ENCODE assay signal across 29 mouse cellular contexts in the genomic region with DNA sequence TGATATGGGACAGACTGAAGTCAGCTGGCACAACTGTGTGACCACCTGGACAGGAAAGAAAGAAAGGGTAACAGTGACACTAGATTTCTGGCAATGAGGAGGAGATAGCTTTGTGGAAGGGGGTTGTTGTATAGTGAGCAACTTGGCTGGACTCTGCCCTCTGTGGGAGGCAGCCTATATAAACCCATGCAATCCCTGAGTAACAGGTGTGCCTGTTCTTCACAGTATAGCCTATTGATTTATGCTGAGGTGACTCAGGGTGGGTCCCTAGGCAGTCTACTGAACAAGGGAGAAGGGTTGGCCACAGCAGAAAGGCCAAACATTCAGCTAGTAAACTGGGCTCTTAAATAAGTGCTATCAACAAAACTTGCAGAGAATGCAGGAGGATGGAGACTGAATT. TPM values are rescaled to one million over a fixed set of nuclear protein-coding genes. Genes with fewer than 3 reads are reported as not detected.
DNase-seq lines count a peak whose midpoint lies in the region; ATAC-seq and TF ChIP-seq lines count a peak whose summit lies in the region.
"Had no signal": no experiment of that assay in that cellular context is flagged by ENCODE, and none has a peak within 500 bp of the region (broad histone marks: within the 10 kb centered on the region; RNA-seq: fewer than 3 reads in every experiment).

No protein-coding gene starts in this region.

- peaks cover 22% of the 10 kb centered on the region for H3K4me1 ChIP-seq in liver, embryonic 13.5 days (replicated peaks)
- peaks cover 21% of the 10 kb centered on the region for H3K4me1 ChIP-seq in liver, embryonic 12.5 days
- peaks cover 6% of the 10 kb centered on the region; the same call in 1 of the 2 replicates for H3K4me1 ChIP-seq in intestine, embryonic 15.5 days (replicated peaks)
- no peaks in the 10 kb centered on the region for H3K4me1 ChIP-seq in intestine, postnatal 0 days (replicated peaks; ENCODE audit: control insufficient read depth, insufficient read depth, low read length)
- peaks cover 16% of the 10 kb centered on the region for H3K4me1 ChIP-seq in stomach, embryonic 16.5 days (ENCODE audit: control insufficient read depth, insufficient read depth, low read length)

- DNase-seq in liver, embryonic 13.5 days: no peak
- DNase-seq in thymus, postnatal 36 days: no peak
- no peak for DNase-seq in kidney, adult 11 months
- DNase-seq: adrenal gland, adult 2 months; adrenal gland, postnatal 36 days; B cell, adult 2 months; cerebellum, adult 18-20 months; cerebellum, postnatal 10 days; gastrocnemius, postnatal 10 days; heart, postnatal 14 days; kidney, adult 18-20 months; kidney, postnatal 14 days; layer of hippocampus, postnatal 36 days; left cerebral cortex, postnatal 4 days; lung, adult 18-20 months; lung, postnatal 10 days; midbrain, embryonic 14.5 days; right cerebral cortex, postnatal 25 days; spleen, adult 18-20 months; thymus, postnatal 14 days had no signal

- H3K27ac ChIP-seq in liver, embryonic 13.5 days: no peak overlapping the region
- no peak overlapping the region for H3K27ac ChIP-seq in liver, embryonic 12.5 days
- H3K27ac ChIP-seq in intestine, embryonic 15.5 days: peak overlapping the region; percentile 54; the same call in 1 of the 2 replicates
- peak overlapping the region; percentile 35; the same call in 1 of the 2 replicates for H3K27ac ChIP-seq in intestine, postnatal 0 days (ENCODE audit: low read depth, low read length)
- H3K27ac ChIP-seq in stomach, embryonic 16.5 days (ENCODE audit: low read length): no peak overlapping the region
- H3K27ac ChIP-seq: embryonic facial prominence, embryonic 13.5 days; forebrain, embryonic 10.5 days; macrophage had no signal

- 0 out of 2 replicates have a peak, but pooled peaks cover 2% of the 10 kb centered on the region for H3K36me3 ChIP-seq in liver, embryonic 13.5 days
- H3K36me3 ChIP-seq in liver, embryonic 12.5 days: no peaks in the 10 kb centered on the region
- no peaks in the 10 kb centered on the region for H3K36me3 ChIP-seq in intestine, embryonic 15.5 days
- H3K36me3 ChIP-seq in intestine, postnatal 0 days (ENCODE audit: control insufficient read depth, insufficient read depth): no peaks in the 10 kb centered on the region
- H3K36me3 ChIP-seq in stomach, embryonic 16.5 days (ENCODE audit: control insufficient read depth, insufficient read depth, low read length): no peaks in the 10 kb centered on the region
- H3K36me3 ChIP-seq: embryonic facial prominence, embryonic 13.5 days had no signal

- H3K9ac ChIP-seq in liver, embryonic 13.5 days: no peak overlapping the region
- no peak overlapping the region for H3K9ac ChIP-seq in liver, embryonic 12.5 days
- H3K9ac ChIP-seq in intestine, embryonic 15.5 days: no peak overlapping the region
- no peak overlapping the region; the same call in 1 of the 2 replicates for H3K9ac ChIP-seq in intestine, postnatal 0 days (ENCODE audit: low read depth, low read length)
- H3K9ac ChIP-seq in stomach, embryonic 16.5 days (ENCODE audit: low read length): no peak overlapping the region
- H3K9ac ChIP-seq: embryonic facial prominence, embryonic 13.5 days had no signal

- ATAC-seq in liver, embryonic 13.5 days (ENCODE audit: low read depth): peak; percentile 31; the same call in 1 of the 2 replicates
- no peak for ATAC-seq in liver, embryonic 12.5 days
- ATAC-seq in intestine, embryonic 15.5 days: peak; percentile 97
- peak; percentile 97 for ATAC-seq in intestine, postnatal 0 days
- ATAC-seq in stomach, embryonic 16.5 days (ENCODE audit: insufficient read depth, low FRiP score): peak; percentile 87
- ATAC-seq: forebrain, embryonic 16.5 days; hindbrain, embryonic 16.5 days had no signal

- TF ChIP-seq CTCF in intestine, postnatal 0 days (IDR thresholded peaks at IDR 0.05; ENCODE audit: low read depth): 0 out of 2 replicates have a peak, but pooled peaks have one; percentile 14

- no peaks in the 10 kb centered on the region for H3K9me3 ChIP-seq in liver, embryonic 13.5 days (replicated peaks)
- no peaks in the 10 kb centered on the region for H3K9me3 ChIP-seq in liver, embryonic 12.5 days (replicated peaks)
- H3K9me3 ChIP-seq in intestine, embryonic 15.5 days: no peaks in the 10 kb centered on the region
- H3K9me3 ChIP-seq in intestine, postnatal 0 days (ENCODE audit: control insufficient read depth): no peaks in the 10 kb centered on the region
- H3K9me3 ChIP-seq in stomach, embryonic 16.5 days (replicated peaks; ENCODE audit: control insufficient read depth, low read length): no peaks in the 10 kb centered on the region
- H3K9me3 ChIP-seq: embryonic facial prominence, embryonic 13.5 days; forebrain, embryonic 10.5 days had no signal

- H3K27me3 ChIP-seq in liver, embryonic 13.5 days: no peaks in the 10 kb centered on the region
- H3K27me3 ChIP-seq in liver, embryonic 12.5 days (replicated peaks): no peaks in the 10 kb centered on the region
- no peaks in the 10 kb centered on the region for H3K27me3 ChIP-seq in intestine, embryonic 15.5 days (replicated peaks)
- H3K27me3 ChIP-seq in intestine, postnatal 0 days (replicated peaks; ENCODE audit: control insufficient read depth, insufficient read depth, low read length): no peaks in the 10 kb centered on the region
- no peaks in the 10 kb centered on the region for H3K27me3 ChIP-seq in stomach, embryonic 16.5 days (ENCODE audit: control insufficient read depth, insufficient read depth, low read length)
- H3K27me3 ChIP-seq: embryonic facial prominence, embryonic 13.5 days had no signal

- H3K4me3 ChIP-seq in liver, embryonic 13.5 days (replicated peaks): no peak overlapping the region
- no peak overlapping the region for H3K4me3 ChIP-seq in liver, embryonic 12.5 days
- no peak overlapping the region for H3K4me3 ChIP-seq in intestine, embryonic 15.5 days (replicated peaks)
- no peak overlapping the region for H3K4me3 ChIP-seq in intestine, postnatal 0 days (ENCODE audit: low read depth, low read length)
- H3K4me3 ChIP-seq in stomach, embryonic 16.5 days (replicated peaks; ENCODE audit: low read length): no peak overlapping the region
- H3K4me3 ChIP-seq: embryonic facial prominence, embryonic 13.5 days; forebrain, embryonic 10.5 days had no signal

- H3K4me2 ChIP-seq in liver, embryonic 13.5 days: no peak overlapping the region
- no peak overlapping the region for H3K4me2 ChIP-seq in liver, embryonic 12.5 days
- no peak overlapping the region for H3K4me2 ChIP-seq in intestine, embryonic 15.5 days (replicated peaks)
- H3K4me2 ChIP-seq in intestine, postnatal 0 days (replicated peaks; ENCODE audit: low read depth): no peak overlapping the region
- H3K4me2 ChIP-seq in stomach, embryonic 16.5 days (ENCODE audit: low read depth, low read length): no peak overlapping the region
- H3K4me2 ChIP-seq: embryonic facial prominence, embryonic 13.5 days had no signal

RNA-seq across cellular contexts. Expression of a gene that starts 9.2 kb away (rescaled TPM):
- polyA plus RNA-seq in liver, embryonic 13.5 days (2015; fragmentation: Nextera tagmentation; extraction: Ambion mirVana): 1.0 TPM in 2 replicates
- 1.5 and 2.0 TPM in 2 replicates for polyA plus RNA-seq in liver, embryonic 12.5 days (2016; fragmentation: Nextera tagmentation; extraction: Ambion mirVana)
- polyA plus RNA-seq in intestine, embryonic 15.5 days (2015; fragmentation: Nextera tagmentation; extraction: Ambion mirVana): 2.2 and 3.3 TPM in 2 replicates
- 1.8 and 2.0 TPM in 2 replicates for polyA plus RNA-seq in intestine, postnatal 0 days (2015; fragmentation: Nextera tagmentation; extraction: Ambion mirVana)
- 2.8 and 3.6 TPM in 2 replicates for polyA plus RNA-seq in stomach, embryonic 16.5 days (2015; fragmentation: Nextera tagmentation; extraction: Ambion mirVana)
- polyA plus RNA-seq: adrenal gland, adult 2 months had no signal

RNA-seq across cellular contexts. Expression of a gene that starts 27.6 kb away (rescaled TPM):
- polyA plus RNA-seq in liver, embryonic 13.5 days (2015; fragmentation: Nextera tagmentation; extraction: Ambion mirVana): 32.5 and 34.1 TPM in 2 replicates
- 41.2 and 43.8 TPM in 2 replicates for polyA plus RNA-seq in liver, embryonic 12.5 days (2016; fragmentation: Nextera tagmentation; extraction: Ambion mirVana)
- polyA plus RNA-seq in intestine, embryonic 15.5 days (2015; fragmentation: Nextera tagmentation; extraction: Ambion mirVana): 97.9 and 102 TPM in 2 replicates
- polyA plus RNA-seq in intestine, postnatal 0 days (2015; fragmentation: Nextera tagmentation; extraction: Ambion mirVana): 82.1 and 84.0 TPM in 2 replicates
- 80.7 and 80.9 TPM in 2 replicates for polyA plus RNA-seq in stomach, embryonic 16.5 days (2015; fragmentation: Nextera tagmentation; extraction: Ambion mirVana)

RNA-seq across cellular contexts. Expression of a gene that starts 46.7 kb away (rescaled TPM):
- 16.6 and 16.9 TPM in 2 replicates for polyA plus RNA-seq in liver, embryonic 13.5 days (2015; fragmentation: Nextera tagmentation; extraction: Ambion mirVana)
- 14.9 and 17.4 TPM in 2 replicates for polyA plus RNA-seq in liver, embryonic 12.5 days (2016; fragmentation: Nextera tagmentation; extraction: Ambion mirVana)
- polyA plus RNA-seq in intestine, embryonic 15.5 days (2015; fragmentation: Nextera tagmentation; extraction: Ambion mirVana): 29.3 and 39.6 TPM in 2 replicates
- 32.9 and 36.7 TPM in 2 replicates for polyA plus RNA-seq in intestine, postnatal 0 days (2015; fragmentation: Nextera tagmentation; extraction: Ambion mirVana)
- polyA plus RNA-seq in stomach, embryonic 16.5 days (2015; fragmentation: Nextera tagmentation; extraction: Ambion mirVana): 30.7 and 33.7 TPM in 2 replicates

RNA-seq across cellular contexts. Expression of a gene that starts 52.6 kb away (rescaled TPM):
- polyA plus RNA-seq in liver, embryonic 13.5 days (2015; fragmentation: Nextera tagmentation; extraction: Ambion mirVana): 1,021 and 1,130 TPM in 2 replicates
- polyA plus RNA-seq in liver, embryonic 12.5 days (2016; fragmentation: Nextera tagmentation; extraction: Ambion mirVana): 1,196 and 1,210 TPM in 2 replicates
- 1,198 and 1,252 TPM in 2 replicates for polyA plus RNA-seq in intestine, embryonic 15.5 days (2015; fragmentation: Nextera tagmentation; extraction: Ambion mirVana)
- polyA plus RNA-seq in intestine, postnatal 0 days (2015; fragmentation: Nextera tagmentation; extraction: Ambion mirVana): 575 and 580 TPM in 2 replicates
- 1,104 and 1,145 TPM in 2 replicates for polyA plus RNA-seq in stomach, embryonic 16.5 days (2015; fragmentation: Nextera tagmentation; extraction: Ambion mirVana)

RNA-seq across cellular contexts. Expression of a gene that starts 52.9 kb away (rescaled TPM):
- polyA plus RNA-seq in liver, embryonic 13.5 days (2015; fragmentation: Nextera tagmentation; extraction: Ambion mirVana): 14.7 and 17.6 TPM in 2 replicates
- 26.5 and 28.4 TPM in 2 replicates for polyA plus RNA-seq in liver, embryonic 12.5 days (2016; fragmentation: Nextera tagmentation; extraction: Ambion mirVana)
- polyA plus RNA-seq in intestine, embryonic 15.5 days (2015; fragmentation: Nextera tagmentation; extraction: Ambion mirVana): 20.4 and 21.6 TPM in 2 replicates
- polyA plus RNA-seq in intestine, postnatal 0 days (2015; fragmentation: Nextera tagmentation; extraction: Ambion mirVana): 3.0 and 4.1 TPM in 2 replicates
- polyA plus RNA-seq in stomach, embryonic 16.5 days (2015; fragmentation: Nextera tagmentation; extraction: Ambion mirVana): 21.4 and 22.6 TPM in 2 replicates

Comparison
In these comparisons a context has a peak if more than half of its experiments do, and no peak if none do; other contexts are left out.
1. H3K27ac ChIP-seq: peak in intestine, embryonic 15.5 days (single experiment) and intestine, postnatal 0 days (single experiment); none in liver, embryonic 13.5 days (single experiment), liver, embryonic 12.5 days (single experiment) and stomach, embryonic 16.5 days (single experiment).